Mouse (Mus musculus) CD4-positive, CD25-positive, alpha-beta regulatory T cell (primary cell): ENCODE measurements around the gene Spag16. TPM values are rescaled to one million over a fixed set of nuclear protein-coding genes. Genes with fewer than 3 reads are reported as not detected.

ENCODE experiments used
- polyA plus RNA-seq: library from polyadenylated mRNA; unstranded; fragments of 100-300 nt; shearing (Covaris generic); gene quantifications from one replicate; pipeline ENCODE4 v1.2.1, GENCODE M21; 2017

Spag16 gene
- 0.86 TPM for polyA plus RNA-seq

DNA sequence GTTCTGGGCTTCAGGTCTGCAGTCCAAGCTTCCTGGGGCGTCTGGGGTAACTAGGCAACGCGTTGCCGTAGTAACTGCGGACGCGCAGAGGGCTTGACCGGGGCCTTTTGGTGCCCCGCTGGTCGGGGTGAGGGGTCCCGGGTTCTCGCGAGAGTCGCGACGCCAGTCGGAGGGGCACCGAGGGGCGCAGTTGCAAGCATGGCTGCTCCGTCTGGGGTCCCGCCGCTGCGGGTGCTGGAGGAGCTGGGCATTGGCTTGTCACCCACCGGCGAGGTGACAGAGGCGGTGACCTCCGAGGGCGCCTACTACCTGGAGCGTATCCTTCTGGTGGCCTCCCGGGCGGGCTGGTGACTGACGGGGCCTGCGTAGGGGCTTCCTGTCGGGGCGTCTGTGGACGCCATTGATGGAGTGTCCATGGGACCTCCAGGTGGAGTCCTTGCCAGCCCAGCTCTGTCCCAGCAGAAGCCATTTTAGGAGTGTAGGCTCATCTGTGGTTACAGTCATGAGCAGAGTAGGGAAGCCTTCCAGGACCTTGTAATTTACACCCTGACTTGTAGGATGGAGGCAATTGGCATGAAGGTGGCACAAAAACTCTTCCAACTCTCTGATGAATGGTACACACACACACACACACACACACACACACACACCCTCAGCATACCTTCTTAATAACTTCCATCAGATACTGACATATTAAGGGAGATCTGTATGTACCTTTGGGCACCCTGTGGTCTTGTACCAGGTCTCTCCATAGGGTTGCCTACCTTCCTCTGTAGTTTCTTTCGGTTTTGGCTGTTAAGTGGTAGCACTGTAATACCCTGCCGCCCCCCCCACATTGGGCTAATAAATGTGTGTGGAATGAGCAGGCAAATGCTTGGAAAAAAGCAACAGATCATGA, at the start of gene Spag16:
Spag16 (plus strand) TSS at position 165 of the 898 bp plus-strand sequence.

GRCm38 (mm10) chr1:70725655-70726066, 898.9 kb downstream of the Spag16 start, which contains the start of gene Vwc2l:
Gene Vwc2l (plus strand): TSS chr1:70725715.

Other genes starting within 250 kb of the Spag16 start
- 389 TPM for gene Ikzf2, start 139.7 kb upstream of the Spag16 start, polyA plus RNA-seq